Mouse (Mus musculus) cerebellum, adult 18-20 months (tissue): Measurements from ENCODE around the gene Dppa3.

ENCODE experiments used
- DNase-seq, 2 experiments: peaks; one replicate each; pipeline ENCODE4 v3.0.0; 2021

Gene Dppa3

GRCm38 (mm10) chr6:122669406-122670200 lies 43.4 kb downstream of the Dppa3 start:
- DNase-seq: peak; percentile 98 to 99

GRCm38 (mm10) chr6:122670201-122670551 lies 44.0 kb downstream of the Dppa3 start:
- DNase-seq: peak in 1 of 2 experiments; percentile 41

DNA sequence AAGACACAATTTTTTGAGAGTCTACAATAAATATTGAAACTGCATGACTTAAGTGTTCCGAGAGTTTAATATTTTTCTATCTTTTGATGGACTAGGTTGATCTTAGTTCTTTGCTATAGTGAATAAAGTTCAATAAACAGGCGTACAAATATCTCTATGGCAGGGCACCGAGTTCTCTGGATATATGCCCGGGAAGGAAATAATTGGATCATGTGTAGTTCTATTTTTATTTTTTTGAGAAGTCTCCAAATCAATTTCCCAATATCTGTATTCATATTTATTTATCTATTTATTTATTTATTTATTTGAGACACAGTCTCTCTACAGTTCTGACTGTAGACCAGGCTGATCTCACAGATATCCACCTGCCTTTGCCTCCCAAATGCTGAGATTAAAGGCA lies 44.6 kb downstream of the Dppa3 start:
- no peak for DNase-seq

DNA sequence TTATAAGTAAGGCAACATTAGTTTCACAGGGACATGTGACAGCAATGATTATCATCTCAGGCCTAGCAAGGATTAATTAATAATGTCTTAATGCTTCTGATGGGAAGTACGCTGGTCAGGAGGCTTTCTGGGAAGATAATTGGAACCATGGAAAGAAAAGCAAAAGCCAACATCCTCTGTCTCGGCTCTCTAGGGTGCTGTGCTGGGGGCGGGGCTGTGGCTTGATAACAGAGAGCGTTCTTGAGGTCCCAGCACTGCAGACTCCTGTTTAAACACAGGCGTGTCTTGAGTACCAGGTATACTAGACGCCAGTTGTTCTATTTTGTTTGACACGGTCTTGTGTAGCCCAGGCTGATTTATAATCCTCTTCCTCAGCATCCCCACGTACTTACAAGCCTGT lies 46.5 kb downstream of the Dppa3 start:
- DNase-seq: no peak
